Mouse (Mus musculus) heart, postnatal 0 days (tissue): ENCODE results near the gene Pfkfb4.

Experiments
- CTCF ChIP-seq: IDR thresholded peaks from 2 replicates; pipeline ENCODE4 v1.5.1; 2016; ENCODE audit warnings: antibody characterized with exemption, control low read depth, low read depth
- EP300 ChIP-seq: IDR thresholded peaks from 2 replicates; pipeline ENCODE4 v1.6.1; 2016; ENCODE audit warnings: antibody characterized with exemption, low read depth

DNA sequence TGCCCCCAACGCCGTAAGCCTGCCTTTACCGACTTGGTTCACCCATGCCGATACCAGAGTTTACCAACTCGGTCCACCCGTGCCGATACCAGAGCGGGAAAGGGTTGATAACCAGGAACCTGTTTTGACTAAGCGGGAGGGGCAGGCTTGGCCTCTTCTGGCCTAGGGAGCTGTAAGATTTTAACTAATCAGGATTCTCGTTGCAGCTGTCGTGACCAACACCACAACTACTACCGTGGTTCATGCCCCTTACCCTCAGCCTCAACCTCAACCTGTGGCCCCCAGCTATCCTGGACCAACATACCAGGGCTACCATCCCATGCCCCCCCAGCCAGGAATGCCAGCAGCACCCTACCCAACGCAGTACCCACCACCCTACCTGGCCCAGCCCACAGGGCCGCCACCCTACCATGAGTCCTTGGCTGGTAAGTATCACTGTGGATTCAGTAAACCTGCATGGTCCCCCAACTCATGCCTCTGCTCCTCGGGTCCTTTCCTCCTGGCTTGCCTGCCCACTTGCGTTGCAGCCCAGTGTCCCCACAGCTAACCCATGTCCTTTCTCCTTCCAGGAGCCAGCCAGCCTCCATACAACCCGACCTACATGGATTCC, 64.6 kb downstream of the Pfkfb4 start:
- TF ChIP-seq CTCF (no peak), EP300 (no peak)
